Mouse (Mus musculus) ES-E14 (cell line): ENCODE data around the gene Skap1. TPM values are rescaled to one million over a fixed set of nuclear protein-coding genes. Genes with fewer than 3 reads are reported as not detected.
"Not testable (repeated sequence)": the region's sequence is repeated elsewhere in the genome, so short reads cannot be mapped to it uniquely, and the experiment has no call there.

ENCODE experiments used
- DNase-seq: peaks from one replicate; pipeline ENCODE4 v3.0.0-alpha.2; 2013; ENCODE audit warnings: low read depth, low spot score
- H3K27ac ChIP-seq: 2 replicates; pipeline ENCODE4 v1.5.1; 2012; ENCODE audit warnings: low read depth, mild to moderate bottlenecking, low read length, moderate library complexity, mixed read lengths; ENCODE audit not compliant: poor library complexity, insufficient read depth, severe bottlenecking
- H3K36me3 ChIP-seq: 2 replicates; pipeline ENCODE4 v1.6.1; 2012; ENCODE audit warnings: mild to moderate bottlenecking, low read length, moderate library complexity, mixed read lengths; ENCODE audit not compliant: control insufficient read depth, poor library complexity, insufficient read depth, severe bottlenecking
- H3K4me1 ChIP-seq, 2 experiments: fragments of 150-350 bp in 1 of 2; sonication (generic) in 1 of 2; 2 replicates each; pipeline ENCODE4 v1.6.1; 2012; ENCODE audit warnings: low read length in 2 of 2, mild to moderate bottlenecking in 1 of 2, mixed read lengths in 1 of 2; ENCODE audit not compliant: control insufficient read depth in 2 of 2, insufficient read depth in 2 of 2, poor library complexity in 1 of 2
- H3K4me3 ChIP-seq, 2 experiments: fragments of 150-350 bp in 1 of 2; sonication (generic) in 1 of 2; 2 replicates each; pipeline ENCODE4 v1.5.1; 2012; ENCODE audit warnings: low read length in 2 of 2, low read depth in 1 of 2, mild to moderate bottlenecking in 1 of 2, mixed read lengths in 1 of 2; ENCODE audit not compliant: insufficient read depth in 1 of 2, poor library complexity in 1 of 2, severe bottlenecking in 1 of 2
- H3K9ac ChIP-seq: 2 replicates; pipeline ENCODE4 v1.6.1; 2012; ENCODE audit warnings: low read depth, mild to moderate bottlenecking, low read length, mixed read lengths; ENCODE audit not compliant: poor library complexity, insufficient read depth, severe bottlenecking
- H3K9me3 ChIP-seq: fragments of 150-350 bp; sonication (generic); 2 replicates; pipeline ENCODE4 v1.6.1; 2012; ENCODE audit warnings: low read depth, mild to moderate bottlenecking, low read length; ENCODE audit not compliant: control insufficient read depth, insufficient read depth
- CHD2 ChIP-seq: IDR thresholded peaks from 2 replicates; pipeline ENCODE4 v1.6.1; 2014; ENCODE audit warnings: mild to moderate bottlenecking, low read depth, low read length, inconsistent platforms
- HCFC1 ChIP-seq: IDR thresholded peaks from 2 replicates; pipeline ENCODE4 v1.6.1; 2012; ENCODE audit warnings: low read length, inconsistent platforms, borderline replicate concordance; ENCODE audit not compliant: insufficient read depth
- MAFK ChIP-seq: IDR thresholded peaks from 2 replicates; pipeline ENCODE4 v1.6.1; 2014; ENCODE audit warnings: mild to moderate bottlenecking, low read depth, low read length, inconsistent platforms; ENCODE audit not compliant: insufficient read depth
- ZC3H11A ChIP-seq: IDR thresholded peaks from 2 replicates; pipeline ENCODE4 v1.6.1; 2012; ENCODE audit warnings: low read depth, mild to moderate bottlenecking, inconsistent platforms, low read length, borderline replicate concordance
- ZNF384 ChIP-seq: IDR thresholded peaks from 2 replicates; pipeline ENCODE4 v1.6.1; 2012; ENCODE audit warnings: low read depth, low read length, inconsistent platforms
- in situ Hi-C, 2 experiments: fragments of 600-800 bp; cut with MboI; formaldehyde crosslinking; loops; one replicate each; pipeline ENCODE4 v1.15.1; 2025; ENCODE audit warnings: low sequenced_read_pairs in 2 of 2, inconsistent platforms in 1 of 2; ENCODE audit not compliant: unreplicated experiment in 2 of 2
- total RNA-seq: library from RNA; depleted of rRNA; stranded (reverse); fragments of 300-350 nt; gene quantifications from 2 replicates; pipeline ENCODE4 v1.2.3, GENCODE M21; 2012

Skap1 gene
- total RNA-seq, 1 experiment, result 0.40 TPM

GRCm38 (mm10) chr11:96780306-96780705 lies 315.9 kb downstream of the Skap1 start:
- TF ChIP-seq HCFC1, result no peak
- no peak for TF ChIP-seq ZC3H11A
- no peak for TF ChIP-seq ZNF384
- no peak; the same call in 1 of the 2 replicates for TF ChIP-seq CHD2
- peak; percentile 41; the same call in 1 of the 2 replicates for TF ChIP-seq MAFK
- peak overlapping the region; percentile 89 for H3K27ac ChIP-seq
- H3K9me3 ChIP-seq, result no peaks in the 10 kb centered on the region
- H3K4me1 ChIP-seq, result peaks cover 3 to 9% of the 10 kb centered on the region in 2 experiments; a peak in 2 of 4 replicates
- H3K4me3 ChIP-seq, result peak overlapping the region; percentile 14 to 35; a peak in 3 of 4 replicates
- H3K36me3 ChIP-seq, result no peaks in the 10 kb centered on the region
- no peak for DNase-seq
- in situ Hi-C loops, result no loop called here
- H3K9ac ChIP-seq, result peak overlapping the region; percentile 65; the same call in 1 of the 2 replicates

- no peaks in the 10 kb centered on the region for H3K9me3 ChIP-seq
- H3K27ac ChIP-seq, result peak overlapping the region; percentile 89
- TF ChIP-seq ZC3H11A (no peak), MAFK (no peak), CHD2 (no peak), ZNF384 (no peak), HCFC1 (no peak)
- DNase-seq, result no peak
- peaks cover 6 to 9% of the 10 kb centered on the region in 2 experiments for H3K4me1 ChIP-seq
- no peak overlapping the region for H3K4me3 ChIP-seq
- H3K9ac ChIP-seq, result peak overlapping the region; percentile 60; the same call in 1 of the 2 replicates
- H3K36me3 ChIP-seq, result no peaks in the 10 kb centered on the region
- in situ Hi-C loops, result no loop called here
Measured at GRCm38 (mm10) chr11:96781425-96781824, 317.0 kb downstream of the Skap1 start.

GRCm38 (mm10) chr11:96784847-96785246 lies 320.5 kb downstream of the Skap1 start:
- H3K9me3 ChIP-seq, H3K36me3 ChIP-seq, H3K4me3 ChIP-seq, H3K27ac ChIP-seq, in situ Hi-C loops, H3K9ac ChIP-seq: not testable (repeated sequence)
- peak; percentile 82 for DNase-seq
- peak; percentile 51; the same call in 1 of the 2 replicates for TF ChIP-seq ZC3H11A
- peaks cover 10 to 11% of the 10 kb centered on the region in 2 experiments for H3K4me1 ChIP-seq

GRCm38 (mm10) chr11:96786731-96787450 lies 322.5 kb downstream of the Skap1 start:
- TF ChIP-seq MAFK (no peak), CHD2 (0 out of 2 replicates have a peak, but pooled peaks have one; percentile 13), ZC3H11A (no peak), ZNF384 (no peak)
- H3K4me3 ChIP-seq, result peak overlapping the region in 1 of 2 experiments; percentile 7; a peak in 2 of 4 replicates
- H3K4me1 ChIP-seq, result peaks cover 6 to 8% of the 10 kb centered on the region in 2 experiments
- DNase-seq, result no peak
- H3K9me3 ChIP-seq, result no peaks in the 10 kb centered on the region
- H3K36me3 ChIP-seq, result no peaks in the 10 kb centered on the region
- H3K9ac ChIP-seq, result peak overlapping the region; percentile 7; the same call in 1 of the 2 replicates
- in situ Hi-C loops, result no loop called here
- H3K27ac ChIP-seq, result peak overlapping the region; percentile 88
